Mouse (Mus musculus) limb, embryonic 14.5 days (tissue): ENCODE measurements around the gene Rcc1. TPM values are rescaled to one million over a fixed set of nuclear protein-coding genes. Genes with fewer than 3 reads are reported as not detected.

ENCODE experiments used
- ATAC-seq: fragments of 200-750 bp; cut with Nextera tagmentation; 2 replicates; pipeline ENCODE4 v1.8.0; 2017; ENCODE audit warnings: low read depth, moderate number of reproducible peaks, moderate TSS enrichment; ENCODE audit not compliant: low FRiP score
- DNase-seq: peaks from one replicate; pipeline ENCODE4 v3.0.0-alpha.2; 2015; ENCODE audit warnings: low spot score
- H3K27ac ChIP-seq: fragments of 300-500 bp; sonication (generic); replicated peaks from 2 replicates; pipeline ENCODE4 v1.5.1; 2014; ENCODE audit warnings: low read depth, mild to moderate bottlenecking, low read length, moderate library complexity, mixed read lengths
- H3K27me3 ChIP-seq: fragments of 300-500 bp; sonication (generic); 2 replicates; pipeline ENCODE4 v1.6.1; 2014; ENCODE audit warnings: low read length, mixed read lengths; ENCODE audit not compliant: control insufficient read depth, insufficient read depth
- H3K36me3 ChIP-seq: fragments of 300-500 bp; sonication (generic); 2 replicates; pipeline ENCODE4 v1.6.1; 2014; ENCODE audit warnings: mild to moderate bottlenecking, low read length, moderate library complexity, mixed read lengths; ENCODE audit not compliant: control insufficient read depth, insufficient read depth
- H3K4me1 ChIP-seq: fragments of 300-500 bp; sonication (generic); 2 replicates; pipeline ENCODE4 v1.6.1; 2014; ENCODE audit warnings: antibody characterized with exemption, low read length, mixed read lengths; ENCODE audit not compliant: control insufficient read depth, insufficient read depth
- H3K4me2 ChIP-seq: fragments of 300-500 bp; sonication (generic); replicated peaks from 2 replicates; pipeline ENCODE4 v1.6.1; 2014; ENCODE audit warnings: low read depth, mild to moderate bottlenecking, low read length, moderate library complexity; ENCODE audit not compliant: severe bottlenecking
- H3K4me3 ChIP-seq: fragments of 300-500 bp; sonication (generic); replicated peaks from 2 replicates; pipeline ENCODE4 v1.5.1; 2014; ENCODE audit warnings: low read length
- H3K9ac ChIP-seq: fragments of 300-500 bp; sonication (generic); 2 replicates; pipeline ENCODE4 v1.6.1; 2014; ENCODE audit warnings: mild to moderate bottlenecking, low read depth, low read length, moderate library complexity; ENCODE audit not compliant: severe bottlenecking
- H3K9me3 ChIP-seq: fragments of 300-500 bp; sonication (generic); 2 replicates; pipeline ENCODE4 v1.6.1; 2016; ENCODE audit warnings: low read length; ENCODE audit not compliant: control insufficient read depth
- POLR2A ChIP-seq: fragments of 200-500 bp; IDR thresholded peaks from 2 replicates; pipeline ENCODE4 v1.8.0; 2012; ENCODE audit warnings: inconsistent platforms, mild to moderate bottlenecking, moderate library complexity, borderline replicate concordance; ENCODE audit not compliant: insufficient read depth, insufficient read length; ENCODE audit errors: extremely low read depth
- WGBS: fragments of 180-500 bp; shearing (Covaris S2); extraction: QIAGEN DNeasy Blood & Tissue Kit; methylation state at CpG from one replicate; pipeline ENCODE4 v1.1.7; 2014; 5-methylcytosine and 5-hydroxymethylcytosine counted together
- polyA plus RNA-seq, 2 experiments: library from polyadenylated mRNA; depleted of rRNA in 1 of 2; stranded (reverse) in 1 of 2; unstranded in 1 of 2; fragments of >200 nt; fragmentation: Nextera tagmentation in 1 of 2; extraction: Ambion mirVana in 1 of 2; gene quantifications; 2 replicates each; pipeline versions ENCODE4 v1.2.1 to v1.2.3; 2012 to 2014

Rcc1 gene
- polyA plus RNA-seq, 2 experiments, result 39.4 to 41.3 TPM

DNA sequence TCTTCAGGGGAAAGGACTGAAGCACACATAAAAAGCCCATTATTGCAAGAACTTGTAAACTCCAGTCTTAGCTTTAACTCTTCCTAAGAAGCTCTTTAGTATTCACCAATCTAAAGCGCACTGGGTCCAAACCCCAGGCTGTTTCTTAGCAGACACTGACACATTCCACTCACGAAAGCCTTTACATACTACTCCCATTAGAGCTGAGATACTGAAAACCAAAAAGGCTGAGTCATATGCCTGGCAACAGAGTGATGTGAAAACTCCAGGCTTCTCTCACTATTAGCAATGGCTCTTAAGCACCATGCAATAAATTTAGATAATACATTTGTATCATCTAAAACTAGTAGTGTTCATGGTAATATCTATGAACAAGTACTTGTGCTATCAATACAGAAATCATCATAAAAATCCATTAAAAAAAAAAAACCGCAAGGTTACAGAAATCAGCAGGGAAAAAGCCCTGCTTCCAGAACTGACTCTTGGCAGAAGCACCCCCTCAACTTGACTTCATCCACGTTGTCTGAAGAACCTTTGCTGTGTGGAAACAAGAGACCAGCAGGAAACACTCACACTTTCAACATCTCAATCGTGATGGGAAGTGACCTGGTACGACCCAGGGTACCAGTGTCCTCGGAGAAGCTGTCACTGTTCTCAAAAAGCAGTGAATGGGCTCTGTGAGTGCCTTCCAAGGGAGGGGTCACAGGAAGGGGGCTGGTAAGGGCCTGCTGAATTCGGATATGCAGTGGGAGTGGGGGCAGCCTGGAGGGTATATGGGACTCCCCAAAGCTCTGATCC is 16.7 kb upstream of the Rcc1 start:
- 87% methylated on average over 8 of the region's 8 CpGs for WGBS
- no peak overlapping the region for H3K9ac ChIP-seq
- ATAC-seq (no peak), DNase-seq (no peak)
- H3K9me3 ChIP-seq, result no peaks in the 10 kb centered on the region
- H3K4me2 ChIP-seq, result no peak overlapping the region
- H3K27ac ChIP-seq, result no peak overlapping the region
- H3K27me3 ChIP-seq, result no peaks in the 10 kb centered on the region
- H3K4me3 ChIP-seq, result no peak overlapping the region
- no peak for TF ChIP-seq POLR2A
- H3K4me1 ChIP-seq, result no peaks in the 10 kb centered on the region
- peaks cover 79% of the 10 kb centered on the region for H3K36me3 ChIP-seq

GRCm38 (mm10) chr4:132367480-132368201 is 14.2 kb upstream of the Rcc1 start:
- 88% methylated on average over 18 of the region's 18 CpGs for WGBS
- peaks cover 90% of the 10 kb centered on the region for H3K36me3 ChIP-seq
- TF ChIP-seq POLR2A, result no peak

GRCm38 (mm10) chr4:132365450-132366060 is 12.2 kb upstream of the Rcc1 start:
- no peak for DNase-seq
- H3K27me3 ChIP-seq, result no peaks in the 10 kb centered on the region
- ATAC-seq, result no peak

More at GRCm38 (mm10) chr4:132367480-132368201, 14.2 kb upstream of the Rcc1 start:
- Histone ChIP-seq H3K27ac (no peak overlapping the region), H3K4me2 (no peak overlapping the region), H3K4me1 (no peaks in the 10 kb centered on the region), H3K4me3 (no peak overlapping the region), H3K27me3 (no peaks in the 10 kb centered on the region), H3K9me3 (no peaks in the 10 kb centered on the region), H3K9ac (no peak overlapping the region)
- ATAC-seq (no peak), DNase-seq (no peak)

GRCm38 (mm10) chr4:132363487-132363886 is 10.1 kb upstream of the Rcc1 start:
- Histone ChIP-seq H3K4me3 (no peak overlapping the region), H3K4me1 (no peaks in the 10 kb centered on the region), H3K27me3 (no peaks in the 10 kb centered on the region), H3K9ac (no peak overlapping the region), H3K4me2 (no peak overlapping the region), H3K9me3 (no peaks in the 10 kb centered on the region), H3K27ac (no peak overlapping the region), H3K36me3 (peaks cover 86% of the 10 kb centered on the region)
- WGBS, result 96% methylated on average over 11 of the region's 11 CpGs
- TF ChIP-seq POLR2A, result no peak
- DNase-seq (no peak), ATAC-seq (no peak)

More at GRCm38 (mm10) chr4:132365450-132366060, 12.2 kb upstream of the Rcc1 start:
- no peak overlapping the region for H3K27ac ChIP-seq
- no peaks in the 10 kb centered on the region for H3K4me1 ChIP-seq
- WGBS, result 75% methylated on average over 13 of the region's 13 CpGs
- no peak overlapping the region for H3K9ac ChIP-seq
- H3K36me3 ChIP-seq, result peaks cover 86% of the 10 kb centered on the region
- H3K9me3 ChIP-seq, result no peaks in the 10 kb centered on the region
- no peak overlapping the region for H3K4me3 ChIP-seq
- TF ChIP-seq POLR2A, result no peak
- no peak overlapping the region for H3K4me2 ChIP-seq

GRCm38 (mm10) chr4:132359510-132359909 is 6.1 kb upstream of the Rcc1 start:
- peaks cover 78% of the 10 kb centered on the region for H3K36me3 ChIP-seq
- DNase-seq, result no peak
- H3K9me3 ChIP-seq, result no peaks in the 10 kb centered on the region
- no peaks in the 10 kb centered on the region for H3K4me1 ChIP-seq
- no peak for TF ChIP-seq POLR2A
- H3K27me3 ChIP-seq, result no peaks in the 10 kb centered on the region
- no peak for ATAC-seq
- H3K4me3 ChIP-seq, result no peak overlapping the region
- no peak overlapping the region for H3K4me2 ChIP-seq
- WGBS, result 88% methylated on average over 4 of the region's 4 CpGs
- no peak overlapping the region for H3K27ac ChIP-seq
- no peak overlapping the region for H3K9ac ChIP-seq
